Mouse (Mus musculus) liver, embryonic 16.5 days (tissue): ENCODE data around the gene Cd72. TPM values are rescaled to one million over a fixed set of nuclear protein-coding genes. Genes with fewer than 3 reads are reported as not detected.

ENCODE experiments used
- polyA plus RNA-seq: library from polyadenylated mRNA; unstranded; fragments of >200 nt; fragmentation: Nextera tagmentation; extraction: Ambion mirVana; gene quantifications from 2 replicates; pipeline ENCODE4 v1.2.1, GENCODE M21; 2015

The Cd72 gene
- polyA plus RNA-seq, 1 experiment from 2014 or later: 1.7 TPM

Other genes starting within 250 kb of the Cd72 start
- 0.09 and 0.11 TPM in 2 replicates for gene Atp8b5, start 187.5 kb downstream of the Cd72 start, polyA plus RNA-seq
- gene Rusc2, start 72.6 kb downstream of the Cd72 start, polyA plus RNA-seq: 2.0 and 2.9 TPM in 2 replicates
- not detected in 2 replicates for gene Fam166b, start 25.5 kb downstream of the Cd72 start, polyA plus RNA-seq
- gene Tesk1, start 12.7 kb downstream of the Cd72 start, polyA plus RNA-seq: 0.15 TPM in 2 replicates
- gene Sit1, start 29.1 kb upstream of the Cd72 start, polyA plus RNA-seq: 0.21 and 0.27 TPM in 2 replicates
- 35.2 and 37.0 TPM in 2 replicates for gene Ccdc107, start 38.3 kb upstream of the Cd72 start, polyA plus RNA-seq
- 32.7 and 34.6 TPM in 2 replicates for gene Arhgef39, start 45.1 kb upstream of the Cd72 start, polyA plus RNA-seq
- gene Car9, start 52.3 kb upstream of the Cd72 start, polyA plus RNA-seq: 1.3 and 1.7 TPM in 2 replicates
- 30.0 and 48.9 TPM in 2 replicates for gene Tpm2, start 69.1 kb upstream of the Cd72 start, polyA plus RNA-seq
- gene Creb3, start 107.7 kb upstream of the Cd72 start, polyA plus RNA-seq: 23.6 and 26.1 TPM in 2 replicates
- 38.2 and 40.2 TPM in 2 replicates for gene Tln1, start 108.1 kb upstream of the Cd72 start, polyA plus RNA-seq
- gene Rgp1, start 124.1 kb upstream of the Cd72 start, polyA plus RNA-seq: 15.6 and 16.7 TPM in 2 replicates
- gene Gba2, start 124.2 kb upstream of the Cd72 start, polyA plus RNA-seq: 17.7 and 18.7 TPM in 2 replicates
- 0.25 TPM in 1 of 2 replicates, not detected in the other for gene Msmp, start 129.9 kb upstream of the Cd72 start, polyA plus RNA-seq
- 0.49 and 0.91 TPM in 2 replicates for gene Npr2, start 177.3 kb upstream of the Cd72 start, polyA plus RNA-seq
- gene Spag8, start 199.0 kb upstream of the Cd72 start, polyA plus RNA-seq: 0.08 and 0.20 TPM in 2 replicates
- 63.9 and 68.5 TPM in 2 replicates for gene Hint2, start 201.8 kb upstream of the Cd72 start, polyA plus RNA-seq
- 0.22 and 0.23 TPM in 2 replicates for gene Tmem8b, start 214.3 kb upstream of the Cd72 start, polyA plus RNA-seq
- 0.63 and 1.0 TPM in 2 replicates for gene Fam221b, start 214.5 kb upstream of the Cd72 start, polyA plus RNA-seq
- not detected in 2 replicates for gene Olfr70, start 246.2 kb upstream of the Cd72 start, polyA plus RNA-seq